Mouse (Mus musculus): ENCODE data around the gene Slc25a36.

The Slc25a36 gene

GRCm38 (mm10) chr9:97110571-97111390, at the start of gene Slc25a36:
Gene Slc25a36, minus strand, starts transcription at chr9:97111157.
- in situ Hi-C loops (cut with MboI, MseI) = no loop called here

GRCm38 (mm10) chr9:97158412-97158811, 47.5 kb upstream of the Slc25a36 start:
- in situ Hi-C loops (cut with MboI, MseI) = loop anchor here (25.0 kb wide), 1 partner anchor 1379 kb away; no protein-coding TSS in a partner anchor

GRCm38 (mm10) chr9:97155981-97156380, 45.0 kb upstream of the Slc25a36 start:
- in situ Hi-C loops (cut with MboI, MseI) = loop anchor here (25.0 kb wide), 1 partner anchor 1381 kb away; no protein-coding TSS in a partner anchor

- in situ Hi-C loops (cut with MboI, MseI) = loop anchor here (25.0 kb wide), 1 partner anchor 1382 kb away; no protein-coding TSS in a partner anchor
Observed at GRCm38 (mm10) chr9:97154956-97155355, 44.0 kb upstream of the Slc25a36 start.

GRCm38 (mm10) chr9:97153006-97153405, 42.0 kb upstream of the Slc25a36 start:
- in situ Hi-C loops (cut with MboI, MseI) = loop anchor here (25.0 kb wide), 1 partner anchor 1384 kb away; no protein-coding TSS in a partner anchor

DNA sequence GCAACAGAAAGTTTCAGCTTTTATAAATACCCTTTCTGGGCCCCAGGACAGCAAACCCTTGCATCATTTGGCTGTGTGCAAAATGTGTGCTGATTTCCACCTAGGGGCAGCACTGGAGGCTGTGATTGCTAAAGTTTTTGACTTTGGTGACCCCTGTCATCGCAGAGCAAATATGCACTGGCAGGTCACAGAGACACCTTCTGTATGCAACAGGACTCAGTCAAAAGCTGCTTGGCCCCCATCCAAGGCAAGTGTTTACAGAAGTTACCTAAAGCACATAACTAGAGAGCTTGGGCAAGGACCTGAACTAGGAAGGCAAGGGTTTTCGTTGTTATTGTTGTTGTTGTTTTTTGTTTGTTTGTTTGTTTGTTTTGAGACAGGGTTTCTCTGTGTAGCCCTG, 36.3 kb upstream of the Slc25a36 start:
- in situ Hi-C loops (cut with MboI, MseI) = loop anchor here (25.0 kb wide), 1 partner anchor 1215 kb away; no protein-coding TSS in a partner anchor

- in situ Hi-C loops (cut with MboI, MseI) = loop anchor here (25.0 kb wide), 1 partner anchor 1217 kb away; no protein-coding TSS in a partner anchor
Observed at GRCm38 (mm10) chr9:97145351-97145750, 34.4 kb upstream of the Slc25a36 start.

GRCm38 (mm10) chr9:97143416-97143815, 32.5 kb upstream of the Slc25a36 start:
- in situ Hi-C loops (cut with MboI, MseI) = loop anchor here (25.0 kb wide), 1 partner anchor 1219 kb away; no protein-coding TSS in a partner anchor

DNA sequence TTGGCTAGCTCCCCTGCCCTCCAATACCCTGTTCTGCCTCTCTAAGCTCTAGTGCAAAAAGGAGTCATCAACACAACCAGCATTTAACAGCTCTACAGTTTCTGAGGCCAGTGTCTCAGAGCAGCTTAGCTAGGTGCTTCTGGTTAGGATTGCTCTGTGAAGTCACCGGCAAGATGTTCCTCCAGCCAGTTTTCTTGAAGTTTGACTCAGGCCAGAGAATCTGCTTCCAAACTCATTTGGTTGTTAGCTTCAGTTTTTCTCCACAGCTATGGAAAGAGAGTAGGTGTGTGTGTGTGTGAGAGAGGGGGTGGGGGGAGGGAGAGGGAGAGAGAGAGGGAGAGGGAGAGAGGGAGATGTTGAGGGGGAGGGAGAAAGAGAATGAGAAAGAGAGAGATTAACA, 31.6 kb upstream of the Slc25a36 start:
- in situ Hi-C loops (cut with MboI, MseI) = loop anchor here (25.0 kb wide), 1 partner anchor 1220 kb away; no protein-coding TSS in a partner anchor

DNA sequence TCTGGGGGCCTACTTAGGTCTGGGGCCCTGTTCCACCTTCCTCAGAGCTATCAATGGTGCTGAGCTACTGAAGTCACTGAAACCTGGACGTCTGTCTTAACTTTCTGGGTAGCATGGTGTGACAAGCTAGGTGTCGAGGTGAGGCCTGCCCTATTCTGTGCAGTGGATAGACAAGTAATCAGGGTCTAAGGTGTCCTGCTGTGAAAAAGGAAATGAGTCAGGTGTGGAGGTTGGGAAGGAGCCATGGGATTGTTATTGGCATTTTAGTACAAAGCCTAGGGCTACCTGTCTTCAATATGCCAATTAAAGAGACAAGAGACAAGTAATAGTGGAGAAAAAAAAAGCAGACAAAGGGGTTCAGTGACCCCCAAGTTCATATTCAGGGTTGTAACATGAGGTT, 30.8 kb upstream of the Slc25a36 start:
- in situ Hi-C loops (cut with MboI, MseI) = loop anchor here (25.0 kb wide), 1 partner anchor 1221 kb away; no protein-coding TSS in a partner anchor

GRCm38 (mm10) chr9:97140145-97140932, 29.4 kb upstream of the Slc25a36 start:
- in situ Hi-C loops (cut with MboI, MseI) = loop anchor here (25.0 kb wide), 1 partner anchor 1222 kb away; no protein-coding TSS in a partner anchor

GRCm38 (mm10) chr9:97137678-97138077, 26.7 kb upstream of the Slc25a36 start:
- in situ Hi-C loops (cut with MboI, MseI) = loop anchor here (25.0 kb wide), 1 partner anchor 1225 kb away; no protein-coding TSS in a partner anchor

GRCm38 (mm10) chr9:97137116-97137515, 26.2 kb upstream of the Slc25a36 start:
- in situ Hi-C loops (cut with MboI, MseI) = loop anchor here (25.0 kb wide), 1 partner anchor 1225 kb away; no protein-coding TSS in a partner anchor

DNA sequence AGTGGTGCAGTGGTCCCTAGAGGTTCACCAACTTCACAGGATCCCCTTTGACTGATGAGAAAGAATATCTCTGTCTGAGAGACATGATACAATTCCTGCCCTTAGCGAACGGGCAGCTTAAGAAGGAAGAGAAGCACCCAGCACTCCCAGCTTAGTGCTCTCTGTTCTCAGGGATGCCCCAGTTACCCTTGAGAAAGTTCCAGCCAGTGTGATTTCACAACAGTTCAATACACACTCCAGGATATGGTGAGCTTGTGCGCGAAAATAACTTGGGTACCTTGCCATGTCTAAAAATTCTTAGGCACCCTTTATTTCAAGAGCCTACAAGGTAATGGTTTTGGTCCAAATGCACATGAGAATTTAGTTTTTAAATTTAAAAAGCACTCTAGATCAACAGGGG, 24.9 kb upstream of the Slc25a36 start:
- in situ Hi-C loops (cut with MboI, MseI) = loop anchor here (25.0 kb wide), 1 partner anchor 1226 kb away; no protein-coding TSS in a partner anchor

GRCm38 (mm10) chr9:97133178-97133577, 22.2 kb upstream of the Slc25a36 start:
- in situ Hi-C loops (cut with MboI, MseI) = loop anchor here (25.0 kb wide), 1 partner anchor 1229 kb away; no protein-coding TSS in a partner anchor

DNA sequence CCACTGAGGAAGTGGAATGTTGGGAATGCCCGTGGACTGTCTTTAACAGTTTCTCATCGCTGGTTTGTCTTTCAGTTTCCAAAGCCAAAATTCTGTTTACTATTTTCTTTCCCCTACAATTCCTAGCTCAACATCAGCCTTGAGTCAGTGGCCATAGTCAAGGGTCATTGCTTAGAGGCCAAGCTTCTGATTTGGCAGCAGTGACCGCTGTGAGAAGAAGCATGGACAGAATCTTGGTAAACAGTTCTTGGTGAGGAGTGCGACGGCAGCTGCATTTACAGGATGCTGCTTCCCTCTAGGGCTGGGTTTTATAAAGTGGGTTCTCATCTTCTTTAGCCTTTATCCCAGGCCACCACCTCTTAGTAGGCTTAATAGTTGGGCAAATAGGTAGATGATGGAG, 19.0 kb upstream of the Slc25a36 start:
- in situ Hi-C loops (cut with MboI, MseI) = loop anchor here (25.0 kb wide), 1 partner anchor 1232 kb away; no protein-coding TSS in a partner anchor

GRCm38 (mm10) chr9:97123934-97124692, 13.2 kb upstream of the Slc25a36 start:
- in situ Hi-C loops (cut with MboI, MseI) = no loop called here

DNA sequence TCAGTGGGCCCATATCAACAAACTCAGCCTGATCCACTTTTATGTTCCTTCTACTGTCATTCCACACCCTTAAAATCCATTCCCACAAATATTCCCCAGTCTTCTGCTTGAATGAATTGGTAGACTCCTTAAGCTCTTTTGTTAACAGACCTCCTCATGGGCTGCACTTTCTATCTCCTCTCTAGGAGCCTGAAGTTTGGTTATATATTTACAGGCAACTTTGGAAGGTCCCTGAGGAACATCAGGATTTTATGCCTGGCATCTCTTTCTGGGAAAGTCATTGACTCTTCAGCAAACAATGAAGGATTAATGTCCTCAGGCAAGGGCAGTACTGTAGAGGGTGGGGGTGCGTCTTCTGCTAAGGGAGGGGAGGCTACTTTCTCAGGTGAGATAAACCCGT, 10.5 kb upstream of the Slc25a36 start:
- in situ Hi-C loops (cut with MboI, MseI) = no loop called here

DNA sequence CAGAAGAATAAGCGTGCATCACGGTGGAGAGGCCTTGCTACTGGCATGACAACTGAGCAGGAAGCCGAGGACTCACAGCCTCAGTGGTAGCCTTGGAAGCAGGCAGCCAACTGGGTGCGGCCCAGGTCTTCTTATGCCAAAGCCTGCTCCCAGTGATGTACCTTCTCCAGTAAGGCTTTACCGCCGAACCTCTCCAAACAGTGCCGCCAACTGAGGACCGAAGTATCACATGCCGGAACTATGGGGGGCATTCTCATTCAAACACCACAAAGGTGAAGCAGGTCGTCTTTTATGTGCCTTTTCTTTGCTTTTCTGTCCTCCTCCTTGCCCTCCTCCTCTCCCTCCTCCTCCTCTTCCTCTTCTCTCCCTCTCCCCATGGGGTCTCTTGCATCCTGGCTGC, 3.3 kb upstream of the Slc25a36 start:
- in situ Hi-C loops (cut with MboI, MseI) = no loop called here

GRCm38 (mm10) chr9:97113555-97113929, 2.6 kb upstream of the Slc25a36 start:
- in situ Hi-C loops (cut with MboI, MseI) = no loop called here

All from T-helper 2 cell (primary cell).